Mouse (Mus musculus): ENCODE measurements around the gene Top2a.
"Not testable (repeated sequence)": the region's sequence is repeated elsewhere in the genome, so short reads cannot be mapped to it uniquely, and the experiment has no call there.

Top2a gene

GRCm38 (mm10) chr11:99040346-99040974, 16.5 kb upstream of the Top2a start:
- no peak for DNase-seq (ENCODE audit: low spot score)

- peak; percentile 50 for DNase-seq (ENCODE audit: low spot score)
These were observed 15.8 kb upstream of the Top2a start for GRCm38 (mm10) chr11:99039782-99040181.

GRCm38 (mm10) chr11:99036254-99036653, 12.3 kb upstream of the Top2a start:
- no peak for DNase-seq (ENCODE audit: low spot score)

- no peak for DNase-seq (ENCODE audit: low spot score)
These were observed 11.4 kb upstream of the Top2a start for GRCm38 (mm10) chr11:99035350-99035749.

GRCm38 (mm10) chr11:99026899-99027440, 3.0 kb upstream of the Top2a start:
- no peak for DNase-seq (ENCODE audit: low spot score)

GRCm38 (mm10) chr11:99025878-99026277, 1.9 kb upstream of the Top2a start:
- no peak for DNase-seq (ENCODE audit: low spot score)

GRCm38 (mm10) chr11:99024468-99025134, 612 bp upstream of the Top2a start:
- DNase-seq (ENCODE audit: low spot score), result no peak

- no peak for DNase-seq (ENCODE audit: low spot score)
These were observed 895 bp downstream of the Top2a start for GRCm38 (mm10) chr11:99023094-99023493.

- DNase-seq (ENCODE audit: low spot score), result no peak
These were observed 1.5 kb downstream of the Top2a start for GRCm38 (mm10) chr11:99022384-99022933.

GRCm38 (mm10) chr11:99019844-99020243, 4.1 kb downstream of the Top2a start:
- DNase-seq (ENCODE audit: low spot score), result no peak

GRCm38 (mm10) chr11:99013856-99014255, 10.1 kb downstream of the Top2a start:
- no peak for DNase-seq (ENCODE audit: low spot score)

GRCm38 (mm10) chr11:99010706-99011105, 13.3 kb downstream of the Top2a start:
- DNase-seq (ENCODE audit: low spot score), result no peak

- DNase-seq (ENCODE audit: low spot score), result no peak
These were observed 13.9 kb downstream of the Top2a start for GRCm38 (mm10) chr11:99010124-99010523.

GRCm38 (mm10) chr11:99006788-99007187, 17.2 kb downstream of the Top2a start:
- no peak for DNase-seq (ENCODE audit: low spot score)

- DNase-seq (ENCODE audit: low spot score), result no peak
These were observed 24.7 kb downstream of the Top2a start for GRCm38 (mm10) chr11:98999243-98999642.

GRCm38 (mm10) chr11:98998776-98999175, 25.2 kb downstream of the Top2a start:
- no peak for DNase-seq (ENCODE audit: low spot score)

GRCm38 (mm10) chr11:98997659-98998058, 26.3 kb downstream of the Top2a start:
- no peak for DNase-seq (ENCODE audit: low spot score)

- DNase-seq (ENCODE audit: low spot score), result no peak
These were observed 28.0 kb downstream of the Top2a start for GRCm38 (mm10) chr11:98995987-98996386.

GRCm38 (mm10) chr11:98990866-98991265, 33.1 kb downstream of the Top2a start:
- DNase-seq (ENCODE audit: low spot score), result no peak

GRCm38 (mm10) chr11:98988260-98988659, 35.7 kb downstream of the Top2a start:
- not testable (repeated sequence) for DNase-seq (ENCODE audit: low spot score)

- DNase-seq (ENCODE audit: low spot score), result no peak
These were observed 38.4 kb downstream of the Top2a start for GRCm38 (mm10) chr11:98985542-98985941.

GRCm38 (mm10) chr11:98983551-98983950, 40.4 kb downstream of the Top2a start:
- DNase-seq (ENCODE audit: low spot score), result no peak

- DNase-seq (ENCODE audit: low spot score), result no peak
These were observed 41.2 kb downstream of the Top2a start, which contains the start of gene Gjd3 for GRCm38 (mm10) chr11:98982773-98983133. TSS of gene Gjd3 (minus strand) at chr11:98983016.

Data from left cerebral cortex, adult 11 months (tissue).